Mouse (Mus musculus): ENCODE measurements around the gene Gm2a. TPM values are rescaled to one million over a fixed set of nuclear protein-coding genes. Genes with fewer than 3 reads are reported as not detected.

Gm2a gene
- polyA plus RNA-seq, 1 experiment from 2014 or later, result 21.7 TPM

GRCm38 (mm10) chr11:55134407-55134806, 36.5 kb downstream of the Gm2a start:
- WGBS, result 95% methylated on average over 1 of the region's 1 CpGs
- ATAC-seq, result no peak
- Histone ChIP-seq H3K4me2 (ENCODE audit: low read depth, low read length) (no peak overlapping the region), H3K27me3 (replicated peaks; ENCODE audit: control insufficient read depth, insufficient read depth, low read length) (no peaks in the 10 kb centered on the region), H3K9ac (ENCODE audit: low read depth, low read length) (no peak overlapping the region), H3K36me3 (ENCODE audit: control insufficient read depth, insufficient read depth, low read length) (no peaks in the 10 kb centered on the region), H3K4me1 (ENCODE audit: control insufficient read depth, insufficient read depth, low read length) (no peaks in the 10 kb centered on the region), H3K4me3 (ENCODE audit: low read length) (no peak overlapping the region), H3K9me3 (ENCODE audit: control insufficient read depth, low read length) (no peaks in the 10 kb centered on the region), H3K27ac (ENCODE audit: low read length) (no peak overlapping the region)

GRCm38 (mm10) chr11:55134871-55135270, 37.0 kb downstream of the Gm2a start:
- Histone ChIP-seq H3K4me3 (ENCODE audit: low read length) (no peak overlapping the region), H3K9me3 (ENCODE audit: control insufficient read depth, low read length) (no peaks in the 10 kb centered on the region), H3K4me2 (ENCODE audit: low read depth, low read length) (no peak overlapping the region), H3K27me3 (replicated peaks; ENCODE audit: control insufficient read depth, insufficient read depth, low read length) (no peaks in the 10 kb centered on the region), H3K4me1 (ENCODE audit: control insufficient read depth, insufficient read depth, low read length) (no peaks in the 10 kb centered on the region), H3K27ac (ENCODE audit: low read length) (no peak overlapping the region), H3K36me3 (ENCODE audit: control insufficient read depth, insufficient read depth, low read length) (no peaks in the 10 kb centered on the region), H3K9ac (ENCODE audit: low read depth, low read length) (no peak overlapping the region)
- ATAC-seq, result no peak
- WGBS, result 86% methylated on average over 5 of the region's 5 CpGs

GRCm38 (mm10) chr11:55136770-55137547, 39.0 kb downstream of the Gm2a start:
- 78% methylated on average over 15 of the region's 15 CpGs for WGBS
- Histone ChIP-seq H3K27ac (ENCODE audit: low read length) (no peak overlapping the region), H3K4me2 (ENCODE audit: low read depth, low read length) (no peak overlapping the region), H3K9me3 (ENCODE audit: control insufficient read depth, low read length) (no peaks in the 10 kb centered on the region), H3K9ac (ENCODE audit: low read depth, low read length) (no peak overlapping the region), H3K4me3 (ENCODE audit: low read length) (no peak overlapping the region), H3K4me1 (ENCODE audit: control insufficient read depth, insufficient read depth, low read length) (no peaks in the 10 kb centered on the region), H3K27me3 (replicated peaks; ENCODE audit: control insufficient read depth, insufficient read depth, low read length) (no peaks in the 10 kb centered on the region), H3K36me3 (ENCODE audit: control insufficient read depth, insufficient read depth, low read length) (no peaks in the 10 kb centered on the region)
- no peak for ATAC-seq

- Histone ChIP-seq H3K9me3 (ENCODE audit: control insufficient read depth, low read length) (no peaks in the 10 kb centered on the region), H3K9ac (ENCODE audit: low read depth, low read length) (no peak overlapping the region), H3K36me3 (ENCODE audit: control insufficient read depth, insufficient read depth, low read length) (no peaks in the 10 kb centered on the region), H3K4me1 (ENCODE audit: control insufficient read depth, insufficient read depth, low read length) (no peaks in the 10 kb centered on the region), H3K27ac (ENCODE audit: low read length) (no peak overlapping the region), H3K4me2 (ENCODE audit: low read depth, low read length) (no peak overlapping the region), H3K27me3 (replicated peaks; ENCODE audit: control insufficient read depth, insufficient read depth, low read length) (no peaks in the 10 kb centered on the region), H3K4me3 (ENCODE audit: low read length) (no peak overlapping the region)
- ATAC-seq, result no peak
Observed at GRCm38 (mm10) chr11:55137646-55138045, 39.7 kb downstream of the Gm2a start.

- 77% methylated on average over 4 of the region's 4 CpGs for WGBS
- no peak overlapping the region for H3K4me3 ChIP-seq (ENCODE audit: low read length)
- no peak overlapping the region for H3K9ac ChIP-seq (ENCODE audit: low read depth, low read length)
- no peak for ATAC-seq
- H3K27ac ChIP-seq (ENCODE audit: low read length), result no peak overlapping the region
- no peaks in the 10 kb centered on the region for H3K27me3 ChIP-seq (replicated peaks; ENCODE audit: control insufficient read depth, insufficient read depth, low read length)
- H3K4me2 ChIP-seq (ENCODE audit: low read depth, low read length), result no peak overlapping the region
- 0 out of 2 replicates have a peak, but pooled peaks cover 4% of the 10 kb centered on the region for H3K9me3 ChIP-seq (ENCODE audit: control insufficient read depth, low read length)
- H3K4me1 ChIP-seq (ENCODE audit: control insufficient read depth, insufficient read depth, low read length), result no peaks in the 10 kb centered on the region
- H3K36me3 ChIP-seq (ENCODE audit: control insufficient read depth, insufficient read depth, low read length), result no peaks in the 10 kb centered on the region
Observed at GRCm38 (mm10) chr11:55141502-55141901, 43.6 kb downstream of the Gm2a start.

- Histone ChIP-seq H3K9me3 (ENCODE audit: control insufficient read depth, low read length) (0 out of 2 replicates have a peak, but pooled peaks cover 4% of the 10 kb centered on the region), H3K4me3 (ENCODE audit: low read length) (no peak overlapping the region), H3K27ac (ENCODE audit: low read length) (no peak overlapping the region), H3K36me3 (ENCODE audit: control insufficient read depth, insufficient read depth, low read length) (no peaks in the 10 kb centered on the region), H3K9ac (ENCODE audit: low read depth, low read length) (no peak overlapping the region), H3K4me1 (ENCODE audit: control insufficient read depth, insufficient read depth, low read length) (no peaks in the 10 kb centered on the region), H3K27me3 (replicated peaks; ENCODE audit: control insufficient read depth, insufficient read depth, low read length) (no peaks in the 10 kb centered on the region), H3K4me2 (ENCODE audit: low read depth, low read length) (no peak overlapping the region)
- no peak for ATAC-seq
- WGBS, result 58% methylated on average over 5 of the region's 5 CpGs
Observed at GRCm38 (mm10) chr11:55144011-55144410, 46.1 kb downstream of the Gm2a start.

GRCm38 (mm10) chr11:55146855-55147254, 48.9 kb downstream of the Gm2a start:
- no peak overlapping the region for H3K27ac ChIP-seq (ENCODE audit: low read length)
- no peak overlapping the region for H3K4me3 ChIP-seq (ENCODE audit: low read length)
- H3K4me2 ChIP-seq (ENCODE audit: low read depth, low read length), result no peak overlapping the region
- no peaks in the 10 kb centered on the region for H3K36me3 ChIP-seq (ENCODE audit: control insufficient read depth, insufficient read depth, low read length)
- WGBS, result 88% methylated on average over 1 of the region's 1 CpGs
- no peaks in the 10 kb centered on the region for H3K27me3 ChIP-seq (replicated peaks; ENCODE audit: control insufficient read depth, insufficient read depth, low read length)
- no peak for ATAC-seq
- H3K9me3 ChIP-seq (ENCODE audit: control insufficient read depth, low read length), result 0 out of 2 replicates have a peak, but pooled peaks cover 4% of the 10 kb centered on the region
- no peak overlapping the region for H3K9ac ChIP-seq (ENCODE audit: low read depth, low read length)
- H3K4me1 ChIP-seq (ENCODE audit: control insufficient read depth, insufficient read depth, low read length), result no peaks in the 10 kb centered on the region

GRCm38 (mm10) chr11:55147423-55147822, 49.5 kb downstream of the Gm2a start:
- ATAC-seq, result no peak
- WGBS, result 68% methylated on average over 6 of the region's 6 CpGs

GRCm38 (mm10) chr11:55148461-55148860, 50.5 kb downstream of the Gm2a start:
- ATAC-seq, result no peak
- WGBS, result 75% methylated on average over 4 of the region's 4 CpGs

More at GRCm38 (mm10) chr11:55147423-55147822, 49.5 kb downstream of the Gm2a start:
- Histone ChIP-seq H3K36me3 (ENCODE audit: control insufficient read depth, insufficient read depth, low read length) (no peaks in the 10 kb centered on the region), H3K4me2 (ENCODE audit: low read depth, low read length) (no peak overlapping the region), H3K4me1 (ENCODE audit: control insufficient read depth, insufficient read depth, low read length) (no peaks in the 10 kb centered on the region), H3K27me3 (replicated peaks; ENCODE audit: control insufficient read depth, insufficient read depth, low read length) (no peaks in the 10 kb centered on the region), H3K4me3 (ENCODE audit: low read length) (no peak overlapping the region), H3K9me3 (ENCODE audit: control insufficient read depth, low read length) (0 out of 2 replicates have a peak, but pooled peaks cover 4% of the 10 kb centered on the region), H3K9ac (ENCODE audit: low read depth, low read length) (no peak overlapping the region), H3K27ac (ENCODE audit: low read length) (no peak overlapping the region)

More at GRCm38 (mm10) chr11:55148461-55148860, 50.5 kb downstream of the Gm2a start:
- no peak overlapping the region for H3K27ac ChIP-seq (ENCODE audit: low read length)
- no peak overlapping the region for H3K4me2 ChIP-seq (ENCODE audit: low read depth, low read length)
- no peak overlapping the region for H3K4me3 ChIP-seq (ENCODE audit: low read length)
- H3K9me3 ChIP-seq (ENCODE audit: control insufficient read depth, low read length), result 0 out of 2 replicates have a peak, but pooled peaks cover 4% of the 10 kb centered on the region
- H3K9ac ChIP-seq (ENCODE audit: low read depth, low read length), result no peak overlapping the region
- no peaks in the 10 kb centered on the region for H3K36me3 ChIP-seq (ENCODE audit: control insufficient read depth, insufficient read depth, low read length)
- no peaks in the 10 kb centered on the region for H3K27me3 ChIP-seq (replicated peaks; ENCODE audit: control insufficient read depth, insufficient read depth, low read length)
- H3K4me1 ChIP-seq (ENCODE audit: control insufficient read depth, insufficient read depth, low read length), result no peaks in the 10 kb centered on the region

Measured in intestine, embryonic 16.5 days (tissue).